Mouse (Mus musculus): ENCODE results near the gene Usp4. TPM values are rescaled to one million over a fixed set of nuclear protein-coding genes. Genes with fewer than 3 reads are reported as not detected.
"Not testable (repeated sequence)": the region's sequence is repeated elsewhere in the genome, so short reads cannot be mapped to it uniquely, and the experiment has no call there.

Gene Usp4
- 100 to 1,000 TPM; 122 to 125 TPM for total RNA-seq (2021)

DNA sequence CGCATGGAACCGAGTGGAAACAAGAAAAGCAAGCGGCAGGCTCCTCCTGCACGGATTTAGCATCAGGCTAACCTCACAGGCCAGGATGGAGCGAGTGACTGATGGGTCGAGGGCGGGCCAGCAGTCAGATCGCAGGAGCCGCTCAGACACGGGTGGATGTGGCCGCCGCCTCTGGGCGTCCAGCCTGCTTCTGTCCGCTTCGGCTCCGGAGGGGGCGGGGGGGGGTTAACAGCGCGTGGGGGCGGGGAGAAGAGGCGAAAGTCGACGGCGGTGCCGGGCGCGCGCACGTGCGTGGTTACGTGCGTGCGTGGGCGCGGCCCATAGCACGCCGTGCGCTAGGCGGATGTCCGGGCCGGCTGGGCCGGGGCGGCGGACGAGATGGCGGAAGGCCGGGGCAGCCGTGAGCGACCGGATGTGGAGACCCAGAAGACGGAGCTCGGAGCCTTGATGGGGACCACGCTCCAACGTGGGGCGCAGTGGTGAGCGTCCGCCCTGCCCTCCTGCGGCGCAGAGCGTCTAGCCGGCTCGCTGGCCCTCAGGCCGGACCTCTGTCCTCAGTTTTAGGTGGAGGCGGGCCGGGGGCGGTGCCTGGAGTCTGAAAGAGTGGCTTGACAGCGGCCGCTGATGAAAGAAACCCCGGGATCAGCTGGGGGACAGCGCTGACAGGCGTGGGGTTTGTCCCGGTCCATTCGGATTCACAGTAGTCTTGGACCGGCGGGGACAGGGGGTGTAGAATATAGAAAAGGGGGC lies at the start of gene Usp4:
TSS of gene Usp4 (plus strand) at position 314 of the 750 bp plus-strand sequence.
- intact Hi-C loops (cut with DNase I), result no loop called here
- DNase-seq (ENCODE audit: extremely low spot score in 1 of 2, low spot score in 2 of 2), result peak; percentile 81 to 95

GRCm38 (mm10) chr9:108301853-108302252 lies 45.8 kb upstream of the Usp4 start:
- intact Hi-C loops (cut with DNase I), result no loop called here
- no peak for DNase-seq (ENCODE audit: extremely low spot score in 1 of 2, low spot score in 2 of 2)

- intact Hi-C loops (cut with DNase I), result no loop called here
- no peak for DNase-seq (ENCODE audit: extremely low spot score in 1 of 2, low spot score in 2 of 2)
These were observed 42.9 kb upstream of the Usp4 start for GRCm38 (mm10) chr9:108304716-108305115.

DNA sequence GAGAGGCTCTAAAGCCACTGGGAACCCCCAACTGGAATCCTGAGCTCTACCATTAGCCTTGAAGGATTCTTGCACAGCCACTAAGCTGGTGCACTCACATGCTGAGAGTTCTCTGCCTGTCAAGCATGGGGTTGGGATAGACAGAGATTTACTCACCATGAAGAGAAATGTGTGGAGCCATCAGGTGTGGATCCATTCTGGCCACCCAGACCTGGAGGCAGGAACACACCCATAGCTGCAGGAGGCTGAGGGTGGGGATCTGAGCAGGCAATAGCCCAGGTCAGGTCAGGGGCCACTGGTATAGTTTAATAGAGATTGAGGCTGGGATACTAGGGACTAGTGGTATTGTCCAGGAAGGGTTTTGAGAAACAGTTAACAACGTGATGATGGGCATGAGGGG lies 42.5 kb upstream of the Usp4 start:
- intact Hi-C loops (cut with DNase I), result no loop called here
- DNase-seq (ENCODE audit: extremely low spot score in 1 of 2, low spot score in 2 of 2), result no peak

GRCm38 (mm10) chr9:108305629-108306520 lies 41.8 kb upstream of the Usp4 start, which contains the start of the genes Rhoa and Tcta:
TSS of gene Rhoa (plus strand) at chr9:108306129.
TSS of gene Tcta (minus strand) at chr9:108306160.
- peak; percentile 98 to 100 for DNase-seq (ENCODE audit: extremely low spot score in 1 of 2, low spot score in 2 of 2)
- intact Hi-C loops (cut with DNase I), result no loop called here

DNA sequence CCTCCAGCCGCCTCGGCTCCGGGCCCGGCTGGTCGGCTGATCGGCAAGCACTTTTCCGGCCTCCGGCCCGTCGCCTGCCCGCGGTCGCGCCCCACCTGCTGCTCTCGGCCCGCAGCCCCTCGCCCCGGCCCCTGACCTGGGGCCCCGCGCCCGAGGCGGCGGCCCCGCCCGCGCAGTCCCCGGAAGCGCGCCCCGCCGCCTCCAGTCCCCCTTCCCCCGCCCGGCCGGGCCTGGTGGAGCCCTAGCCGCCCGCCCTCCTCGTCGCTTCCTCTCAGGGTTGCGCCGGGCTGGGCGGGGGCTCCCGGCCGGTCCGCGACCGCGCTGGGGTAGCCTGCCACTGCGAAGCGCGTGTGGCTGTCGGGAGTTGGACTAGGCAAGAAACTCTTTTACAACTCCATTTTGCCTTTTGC lies 41.1 kb upstream of the Usp4 start:
- intact Hi-C loops (cut with DNase I), result no loop called here

DNA sequence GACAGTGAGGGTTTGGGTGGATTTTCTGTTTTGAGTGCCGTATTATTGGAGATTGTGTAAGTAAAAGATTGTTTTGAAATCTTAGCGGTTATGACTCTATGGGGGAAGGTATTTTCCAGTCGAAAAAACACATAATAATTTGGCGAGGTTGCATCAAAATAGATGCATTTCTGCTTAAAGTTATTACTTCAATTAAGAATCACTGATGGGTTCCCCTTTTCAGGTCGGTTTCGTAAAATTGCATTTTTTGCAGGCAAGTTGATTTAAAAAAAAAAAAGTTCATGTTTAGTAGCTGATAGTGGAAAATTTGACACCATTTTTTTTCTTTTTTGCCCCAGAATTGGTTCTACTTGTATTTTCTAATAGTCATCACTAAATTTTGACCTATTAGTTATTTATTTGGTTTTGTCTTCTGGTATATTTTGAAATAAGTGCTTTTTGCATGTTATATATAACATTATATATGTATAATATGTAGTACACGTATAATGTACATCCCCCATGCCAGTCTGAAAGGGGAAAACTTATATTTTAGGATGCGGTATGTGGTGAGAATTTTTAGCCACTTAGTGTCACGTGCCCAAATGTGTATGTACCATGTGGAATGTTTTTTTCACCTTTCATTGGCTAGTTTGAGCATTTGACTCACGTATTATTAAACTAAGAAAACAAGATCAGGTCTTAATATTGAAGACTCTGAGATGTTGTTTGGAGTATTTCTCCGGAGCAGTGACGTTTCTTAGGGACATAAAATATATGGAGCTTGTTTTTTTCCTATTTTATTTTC lies 40.4 kb upstream of the Usp4 start:
- no peak for DNase-seq (ENCODE audit: extremely low spot score in 1 of 2, low spot score in 2 of 2)
- intact Hi-C loops (cut with DNase I), result no loop called here

More for the DNA sequence above, 41.1 kb upstream of the Usp4 start:
- DNase-seq (ENCODE audit: extremely low spot score in 1 of 2, low spot score in 2 of 2), result peak in 1 of 2 experiments; percentile 93

DNA sequence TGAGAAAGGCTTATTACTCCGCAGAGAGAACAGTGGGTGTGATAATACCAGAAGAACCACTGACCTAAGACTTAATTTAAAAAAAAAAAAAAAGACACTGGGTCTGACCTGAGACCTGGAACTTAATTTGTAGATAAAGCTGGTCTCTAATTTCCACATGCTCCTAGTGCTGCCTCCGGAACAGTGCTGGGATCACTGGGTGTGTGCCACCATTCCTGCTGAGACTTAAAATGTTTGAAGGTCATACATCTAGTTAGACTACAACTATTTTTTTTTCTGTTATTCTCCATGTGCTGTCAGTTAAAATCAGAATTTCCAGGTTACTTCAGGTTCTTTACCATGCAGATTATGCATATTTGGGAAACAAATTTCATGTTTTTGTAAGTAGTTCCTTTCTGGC lies 39.5 kb upstream of the Usp4 start:
- DNase-seq (ENCODE audit: extremely low spot score in 1 of 2, low spot score in 2 of 2), result no peak
- intact Hi-C loops (cut with DNase I), result no loop called here

- intact Hi-C loops (cut with DNase I), result no loop called here
- no peak for DNase-seq (ENCODE audit: extremely low spot score in 1 of 2, low spot score in 2 of 2)
These were observed 30.1 kb upstream of the Usp4 start for GRCm38 (mm10) chr9:108317572-108317971.

DNA sequence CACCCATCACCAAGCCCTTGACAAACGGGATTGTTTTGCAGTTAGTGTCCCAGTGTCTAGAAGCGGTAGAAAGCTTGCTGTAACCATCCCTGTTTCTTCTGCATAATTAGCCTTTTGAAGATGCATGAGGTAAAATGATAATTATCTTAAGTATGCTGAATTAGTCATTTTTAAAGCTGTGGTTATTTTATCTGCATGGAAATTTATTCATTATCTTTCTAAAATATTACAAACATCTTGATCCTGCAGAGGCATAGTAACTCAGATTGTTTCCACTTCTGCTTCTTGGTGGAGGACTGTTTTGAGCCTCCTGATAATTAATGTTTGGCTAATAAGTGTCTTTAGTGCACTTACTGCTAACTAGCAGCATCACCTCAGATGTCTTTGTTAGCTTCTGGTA lies 29.2 kb upstream of the Usp4 start:
- intact Hi-C loops (cut with DNase I), result no loop called here
- no peak for DNase-seq (ENCODE audit: extremely low spot score in 1 of 2, low spot score in 2 of 2)

DNA sequence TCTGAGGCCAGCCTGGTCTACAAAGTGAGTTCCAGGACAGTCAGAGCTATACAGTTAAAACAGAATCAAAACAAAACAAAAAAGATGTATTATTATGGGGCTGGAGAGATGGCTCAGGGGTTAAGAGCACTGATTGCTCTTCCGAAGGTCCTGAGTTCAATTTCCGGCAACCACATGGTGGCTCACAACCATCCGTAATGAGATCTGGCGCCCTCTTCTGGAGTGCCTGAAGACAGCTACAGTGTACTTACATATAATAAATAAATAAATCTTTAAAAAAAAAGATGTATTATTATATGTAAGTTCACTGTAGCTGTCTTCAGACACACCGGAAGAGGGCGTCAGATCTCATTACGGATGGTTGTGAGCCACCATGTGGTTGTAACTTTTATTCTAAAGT lies 25.6 kb upstream of the Usp4 start:
- intact Hi-C loops (cut with DNase I); DNase-seq (ENCODE audit: extremely low spot score in 1 of 2, low spot score in 2 of 2): not testable (repeated sequence)

DNA sequence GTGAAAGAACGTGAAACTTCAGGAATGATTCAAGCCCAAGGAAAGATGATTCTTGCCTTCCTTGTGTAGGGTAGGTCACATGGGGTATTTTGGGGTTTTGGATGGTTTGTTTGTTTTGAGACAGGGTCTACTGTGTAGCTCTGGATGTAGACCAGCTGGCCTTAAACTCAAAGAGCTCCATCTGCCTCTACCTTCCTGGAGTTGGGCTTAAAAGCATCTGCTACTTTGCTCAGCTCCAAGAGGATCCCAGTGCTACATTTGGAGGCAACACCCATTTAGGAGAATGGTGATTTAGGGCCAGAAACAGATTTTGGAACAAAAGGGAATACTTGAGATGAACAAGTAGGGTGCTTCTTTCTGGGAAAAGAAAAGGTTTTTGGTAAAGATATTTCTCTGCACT lies 22.9 kb upstream of the Usp4 start:
- intact Hi-C loops (cut with DNase I), result no loop called here

GRCm38 (mm10) chr9:108325811-108326210 lies 21.8 kb upstream of the Usp4 start:
- intact Hi-C loops (cut with DNase I), result no loop called here

More for the DNA sequence above, 22.9 kb upstream of the Usp4 start:
- DNase-seq (ENCODE audit: extremely low spot score in 1 of 2, low spot score in 2 of 2), result no peak

GRCm38 (mm10) chr9:108337848-108338550 lies 9.7 kb upstream of the Usp4 start:
- intact Hi-C loops (cut with DNase I), result no loop called here
- DNase-seq (ENCODE audit: extremely low spot score in 1 of 2, low spot score in 2 of 2), result no peak

More at GRCm38 (mm10) chr9:108325811-108326210, 21.8 kb upstream of the Usp4 start:
- DNase-seq (ENCODE audit: extremely low spot score in 1 of 2, low spot score in 2 of 2), result no peak

- intact Hi-C loops (cut with DNase I), result no loop called here
- DNase-seq (ENCODE audit: extremely low spot score in 1 of 2, low spot score in 2 of 2), result no peak
These were observed 9.1 kb upstream of the Usp4 start for GRCm38 (mm10) chr9:108338551-108338885.

GRCm38 (mm10) chr9:108338886-108339781 lies 8.5 kb upstream of the Usp4 start, which contains the start of gene Gpx1:
TSS of gene Gpx1 (plus strand) at chr9:108338903.
- DNase-seq (ENCODE audit: extremely low spot score in 1 of 2, low spot score in 2 of 2), result peak; percentile 83 to 95
- intact Hi-C loops (cut with DNase I), result no loop called here

DNA sequence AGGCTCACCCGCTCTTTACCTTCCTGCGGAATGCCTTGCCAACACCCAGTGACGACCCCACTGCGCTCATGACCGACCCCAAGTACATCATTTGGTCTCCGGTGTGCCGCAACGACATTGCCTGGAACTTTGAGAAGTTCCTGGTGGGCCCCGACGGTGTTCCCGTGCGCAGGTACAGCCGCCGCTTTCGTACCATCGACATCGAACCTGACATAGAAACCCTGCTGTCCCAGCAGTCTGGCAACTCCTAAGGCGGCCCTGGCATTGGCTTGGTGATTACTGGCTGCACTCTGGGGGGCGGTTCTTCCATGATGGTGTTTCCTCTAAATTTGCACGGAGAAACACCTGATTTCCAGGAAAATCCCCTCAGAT lies 7.8 kb upstream of the Usp4 start:
- intact Hi-C loops (cut with DNase I), result no loop called here
- DNase-seq (ENCODE audit: extremely low spot score in 1 of 2, low spot score in 2 of 2), result no peak
